Mouse (Mus musculus) layer of hippocampus, adult 2 months (tissue): ENCODE measurements at regions not wholly inside any gene's neighbourhood (a gene's known extent, or its start where the extent isn't known, plus 50 kb on each side); places are given as distances from the start of the nearest gene placed in this dataset.
"Not testable (repeated sequence)": the region's sequence is repeated elsewhere in the genome, so short reads cannot be mapped to it uniquely, and the experiment has no call there.

Experiments used
- DNase-seq, 2 experiments: peaks; one replicate each; pipeline ENCODE4 v3.0.0; 2022; ENCODE audit warnings: low spot score in 2 of 2
- H3K27ac ChIP-seq: fragments of 200-600 bp; 2 replicates; pipeline ENCODE4 v1.8.1; 2022
- H3K4me3 ChIP-seq: fragments of 200-600 bp; 2 replicates; pipeline ENCODE4 v1.8.1; 2022; ENCODE audit warnings: mild to moderate bottlenecking
- CTCF ChIP-seq: fragments of 200-600 bp; conservative IDR thresholded peaks from 2 replicates; pipeline ENCODE4 v1.8.1; 2022; ENCODE audit warnings: antibody characterized with exemption, mild to moderate bottlenecking, moderate library complexity

DNA sequence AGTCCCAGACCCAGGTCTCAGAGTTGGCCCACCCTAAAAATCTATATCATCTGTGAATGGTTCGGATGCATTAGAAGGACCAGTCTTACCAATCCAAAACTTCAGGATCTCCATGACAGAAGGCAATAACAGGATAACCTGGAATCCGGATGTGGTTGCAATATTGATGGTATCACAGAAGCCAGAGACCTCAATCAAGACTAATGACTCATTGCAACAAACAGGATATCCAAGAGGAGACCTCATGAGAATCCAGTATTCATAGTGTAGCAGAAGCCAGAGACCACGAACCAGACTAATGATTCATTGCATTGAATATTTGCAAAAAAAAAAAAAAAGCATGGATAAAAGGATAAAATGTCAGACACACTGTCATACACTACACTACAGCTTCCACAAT, 212.7 kb upstream of the Atp10a start:
- no peak for TF ChIP-seq CTCF
- Histone ChIP-seq H3K4me3 (no peak overlapping the region), H3K27ac (no peak overlapping the region)
- DNase-seq = no peak

GRCm38 (mm10) chr7:58445781-58446180, 210.2 kb upstream of the Atp10a start:
- H3K27ac ChIP-seq = no peak overlapping the region
- TF ChIP-seq CTCF = no peak

GRCm38 (mm10) chr7:58446261-58446660, 209.7 kb upstream of the Atp10a start:
- TF ChIP-seq CTCF = no peak
- no peak for DNase-seq
- H3K4me3 ChIP-seq = no peak overlapping the region
- H3K27ac ChIP-seq = no peak overlapping the region

More at GRCm38 (mm10) chr7:58445781-58446180, 210.2 kb upstream of the Atp10a start:
- DNase-seq = no peak
- H3K4me3 ChIP-seq = no peak overlapping the region

DNA sequence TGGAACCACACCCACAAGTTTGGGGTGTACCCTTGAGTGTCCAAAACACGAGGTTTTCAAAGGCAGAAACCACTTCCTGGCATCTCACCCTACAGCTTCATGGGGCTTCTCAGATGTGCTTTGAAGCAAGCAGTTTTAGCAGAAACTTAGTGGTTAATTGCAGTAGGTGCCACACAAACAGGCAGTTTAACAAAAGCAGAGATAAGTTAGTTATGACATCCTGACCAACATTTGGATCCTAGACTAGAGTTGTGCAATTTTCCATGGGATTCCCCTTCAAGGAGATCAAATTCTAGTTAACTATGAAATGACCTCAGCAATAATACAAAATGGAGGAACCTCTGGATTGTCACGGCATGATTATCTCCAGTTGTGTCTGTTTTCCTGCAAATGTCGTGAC, 207.2 kb upstream of the Atp10a start:
- H3K27ac ChIP-seq = no peak overlapping the region
- H3K4me3 ChIP-seq = no peak overlapping the region
- no peak for TF ChIP-seq CTCF
- DNase-seq = no peak

GRCm38 (mm10) chr7:58451981-58452380, 204.0 kb upstream of the Atp10a start:
- no peak for DNase-seq
- no peak for TF ChIP-seq CTCF
- no peak overlapping the region for H3K4me3 ChIP-seq
- no peak overlapping the region for H3K27ac ChIP-seq

- H3K4me3 ChIP-seq, DNase-seq, H3K27ac ChIP-seq: not testable (repeated sequence)
These were observed 197.8 kb upstream of the Atp10a start for GRCm38 (mm10) chr7:58458146-58458545.

GRCm38 (mm10) chr7:58460939-58461338, 195.0 kb upstream of the Atp10a start:
- peak; percentile 46 for TF ChIP-seq CTCF
- peak in 1 of 2 experiments; percentile 61 for DNase-seq
- H3K4me3 ChIP-seq = no peak overlapping the region
- H3K27ac ChIP-seq = peak overlapping the region; percentile 52

GRCm38 (mm10) chr7:58473150-58473549, 182.8 kb upstream of the Atp10a start:
- TF ChIP-seq CTCF = no peak
- Histone ChIP-seq H3K4me3 (no peak overlapping the region), H3K27ac (peak overlapping the region; percentile 78)
- DNase-seq = peak in 1 of 2 experiments; percentile 47

DNA sequence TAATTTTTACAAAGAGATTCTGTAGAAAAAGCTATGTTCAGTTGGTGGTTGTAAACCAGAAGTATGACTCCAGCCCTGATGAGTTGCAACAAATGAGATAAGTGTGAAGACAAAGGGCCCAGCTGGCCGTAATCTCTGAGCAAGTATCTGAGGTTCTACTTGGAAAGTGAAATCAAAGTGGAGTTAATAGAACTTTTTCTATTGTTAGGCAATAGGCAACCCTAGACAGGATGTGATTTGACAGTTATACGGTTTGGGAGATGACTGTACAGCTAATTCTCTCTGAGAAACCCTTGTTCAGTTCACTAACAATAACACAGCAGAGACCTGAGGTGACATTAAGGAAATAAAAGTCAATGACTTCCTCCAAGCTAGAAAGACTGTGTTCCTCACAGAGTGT, 180.8 kb upstream of the Atp10a start:
- Histone ChIP-seq H3K27ac (no peak overlapping the region), H3K4me3 (no peak overlapping the region)
- TF ChIP-seq CTCF = no peak
- no peak for DNase-seq

DNA sequence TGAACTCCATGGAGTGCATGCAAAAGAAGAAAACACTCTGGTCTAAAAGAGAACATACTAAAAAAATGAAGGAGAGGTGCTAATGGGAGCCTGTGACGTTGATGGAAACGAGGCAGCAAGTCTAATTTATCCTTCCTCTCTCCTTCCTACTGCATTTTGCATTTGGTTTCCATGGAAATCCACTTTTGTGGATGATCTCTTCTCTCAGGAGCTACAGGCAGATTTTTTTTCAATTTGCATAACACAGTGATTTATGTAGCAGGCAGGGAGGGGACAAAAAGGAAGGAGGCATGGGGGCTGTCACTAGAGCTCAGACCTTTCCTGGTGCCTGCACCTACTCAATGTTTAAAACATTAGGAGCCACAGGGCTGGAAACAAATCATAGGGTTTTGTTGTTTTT, 167.7 kb upstream of the Atp10a start:
- Histone ChIP-seq H3K27ac (peak overlapping the region; percentile 71), H3K4me3 (no peak overlapping the region)
- DNase-seq = peak in 1 of 2 experiments; percentile 47
- TF ChIP-seq CTCF = no peak
